Mouse (Mus musculus): Measurements from ENCODE around the gene Clec2d.
"Not testable (repeated sequence)": the region's sequence is repeated elsewhere in the genome, so short reads cannot be mapped to it uniquely, and the experiment has no call there.

Clec2d gene

GRCm38 (mm10) chr6:129187816-129188215, 7.4 kb downstream of the Clec2d start:
- DNase-seq, result not testable (repeated sequence)

- DNase-seq, result no peak
Observed at GRCm38 (mm10) chr6:129193431-129193830, 13.0 kb downstream of the Clec2d start.

- DNase-seq, result not testable (repeated sequence)
Observed at GRCm38 (mm10) chr6:129200066-129200465, 19.7 kb downstream of the Clec2d start.

- no peak for DNase-seq
Observed at GRCm38 (mm10) chr6:129202306-129202705, 21.9 kb downstream of the Clec2d start.

GRCm38 (mm10) chr6:129204342-129204741, 23.9 kb downstream of the Clec2d start:
- DNase-seq, result no peak

- no peak for DNase-seq
Observed at GRCm38 (mm10) chr6:129204838-129205237, 24.4 kb downstream of the Clec2d start.

- no peak for DNase-seq
Observed at GRCm38 (mm10) chr6:129208891-129209519, 28.6 kb downstream of the Clec2d start.

GRCm38 (mm10) chr6:129209785-129210446, 29.5 kb downstream of the Clec2d start:
- DNase-seq, result no peak

- DNase-seq, result no peak
Observed at GRCm38 (mm10) chr6:129210447-129210790, 30.0 kb downstream of the Clec2d start.

GRCm38 (mm10) chr6:129212421-129213195, 32.2 kb downstream of the Clec2d start:
- no peak for DNase-seq

- DNase-seq, result no peak
Observed at GRCm38 (mm10) chr6:129213497-129213896, 33.1 kb downstream of the Clec2d start.

- DNase-seq, result no peak
Observed at GRCm38 (mm10) chr6:129214263-129214662, 33.8 kb downstream of the Clec2d start.

GRCm38 (mm10) chr6:129215053-129215452, 34.6 kb downstream of the Clec2d start:
- DNase-seq, result no peak

- no peak for DNase-seq
Observed at GRCm38 (mm10) chr6:129215886-129216637, 35.6 kb downstream of the Clec2d start.

GRCm38 (mm10) chr6:129216721-129217230, 36.4 kb downstream of the Clec2d start:
- no peak for DNase-seq

GRCm38 (mm10) chr6:129218191-129218696, 37.8 kb downstream of the Clec2d start:
- no peak for DNase-seq

GRCm38 (mm10) chr6:129219897-129220517, 39.6 kb downstream of the Clec2d start:
- DNase-seq, result no peak

- DNase-seq, result no peak
Observed at GRCm38 (mm10) chr6:129221053-129221452, 40.6 kb downstream of the Clec2d start.

- peak in 1 of 2 experiments; percentile 14 for DNase-seq
Observed at GRCm38 (mm10) chr6:129222188-129222800, 41.9 kb downstream of the Clec2d start.

- DNase-seq, result no peak
Observed at GRCm38 (mm10) chr6:129223611-129224010, 43.2 kb downstream of the Clec2d start.

GRCm38 (mm10) chr6:129224090-129224489, 43.7 kb downstream of the Clec2d start:
- DNase-seq, result no peak

- DNase-seq, result no peak
Observed at GRCm38 (mm10) chr6:129225078-129225477, 44.7 kb downstream of the Clec2d start.
